Mouse (Mus musculus): ENCODE results near the gene Cand2.
A peak's percentile ranks its signal among the peaks of the same experiment; 100 is the strongest.

Gene Cand2

GRCm38 (mm10) chr6:115821216-115821993 lies 47.1 kb downstream of the Cand2 start:
- no peak for ATAC-seq (ENCODE audit: insufficient number of reproducible peaks, low FRiP score, low TSS enrichment)

DNA sequence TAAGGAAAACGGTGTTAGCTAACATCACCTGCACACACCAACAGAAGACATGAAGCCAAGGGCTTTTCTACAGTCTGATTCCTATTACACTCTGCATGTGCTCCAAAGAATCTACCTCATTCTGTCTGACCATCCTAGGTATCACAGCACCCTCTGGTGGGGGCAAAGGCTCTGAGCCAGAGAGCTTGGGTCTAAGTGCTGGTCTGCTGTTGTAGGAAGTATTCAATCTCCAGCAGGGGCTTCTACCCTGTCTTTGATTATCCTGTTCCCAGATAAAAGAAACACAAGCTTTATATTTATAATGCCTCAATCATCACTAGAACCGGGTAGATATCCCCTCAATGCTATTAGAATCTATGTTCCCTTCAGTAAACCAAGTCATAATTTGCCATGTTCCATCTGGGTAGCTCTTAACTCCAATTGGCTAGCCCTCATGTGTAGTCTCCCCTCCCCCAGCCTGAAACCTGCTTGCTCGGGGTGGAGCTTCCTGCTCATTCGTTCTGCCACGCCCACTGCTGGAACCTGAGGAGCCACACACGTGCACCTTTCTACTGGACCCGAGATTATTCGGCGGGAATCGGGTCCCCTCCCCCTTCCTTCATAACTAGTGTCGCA lies 49.6 kb downstream of the Cand2 start:
- peak; percentile 76; the same call in 1 of the 2 replicates for ATAC-seq (ENCODE audit: insufficient number of reproducible peaks, low FRiP score, low TSS enrichment)

- ATAC-seq (ENCODE audit: insufficient number of reproducible peaks, low FRiP score, low TSS enrichment): no peak
Observed at GRCm38 (mm10) chr6:115830779-115831601, 56.7 kb downstream of the Cand2 start.

DNA sequence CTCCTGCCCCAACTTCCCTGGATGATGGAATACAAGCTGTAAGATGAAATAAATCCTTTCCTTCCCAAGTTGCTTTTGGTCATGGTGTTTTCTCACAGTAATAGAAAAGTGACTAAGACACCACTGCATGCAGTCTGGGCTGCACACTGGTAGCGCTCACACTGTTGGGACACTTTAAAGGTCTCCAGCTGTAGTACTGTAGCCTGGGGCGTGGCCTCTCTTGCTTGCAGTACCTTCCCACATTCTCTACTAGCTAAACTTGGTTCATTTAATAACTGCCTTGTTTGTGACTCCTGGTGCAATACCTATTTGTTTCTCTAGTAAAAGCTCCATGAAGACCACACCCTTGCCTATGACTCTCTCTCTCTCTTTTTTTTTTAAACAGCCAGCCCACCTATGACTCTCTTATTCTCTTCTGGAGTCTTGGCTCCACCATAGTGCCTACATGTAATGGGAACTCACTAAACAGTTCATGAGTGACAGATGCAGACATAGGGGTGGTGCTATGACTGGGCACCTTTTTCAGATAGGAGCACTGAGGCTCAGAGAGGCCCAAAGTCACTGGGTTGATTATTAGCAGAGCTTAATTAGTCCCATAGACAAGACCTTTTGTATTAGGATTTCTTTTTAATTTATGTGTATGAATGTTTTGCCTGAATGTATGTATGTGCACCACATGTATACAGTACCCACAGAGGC lies 58.0 kb downstream of the Cand2 start:
- no peak for ATAC-seq (ENCODE audit: insufficient number of reproducible peaks, low FRiP score, low TSS enrichment)

DNA sequence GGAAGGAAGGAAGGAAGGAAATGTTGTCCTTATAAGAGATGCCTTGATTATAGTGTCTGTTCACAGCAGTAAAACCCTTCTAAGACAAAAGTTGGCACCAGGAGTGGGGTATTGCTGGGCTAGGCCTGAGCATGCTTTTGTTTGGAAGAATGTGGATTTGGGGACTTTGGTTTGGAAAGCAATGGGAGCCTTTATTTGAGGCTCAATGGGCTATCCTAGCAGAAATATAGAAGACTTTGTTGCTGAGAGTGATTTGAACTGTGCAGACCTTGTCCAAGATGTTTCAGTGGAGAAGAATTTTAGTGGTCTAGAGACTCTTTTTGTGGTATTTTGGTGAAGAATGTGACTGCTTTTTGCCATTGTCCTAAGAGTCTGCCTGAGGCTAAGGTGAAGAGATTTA lies 59.5 kb downstream of the Cand2 start:
- no peak for ATAC-seq (ENCODE audit: insufficient number of reproducible peaks, low FRiP score, low TSS enrichment)

- peak; percentile 97 for ATAC-seq (ENCODE audit: insufficient number of reproducible peaks, low FRiP score, low TSS enrichment)
Observed at GRCm38 (mm10) chr6:115838161-115838597, 63.8 kb downstream of the Cand2 start, which contains the start of gene Efcab12. Gene Efcab12, minus strand, starts transcription at chr6:115838412.

GRCm38 (mm10) chr6:115838745-115839144 lies 64.4 kb downstream of the Cand2 start:
- ATAC-seq (ENCODE audit: insufficient number of reproducible peaks, low FRiP score, low TSS enrichment): no peak

GRCm38 (mm10) chr6:115845006-115845405 lies 70.7 kb downstream of the Cand2 start:
- no peak for ATAC-seq (ENCODE audit: insufficient number of reproducible peaks, low FRiP score, low TSS enrichment)

- 0 out of 2 replicates have a peak, but pooled peaks have one; percentile 31 for ATAC-seq (ENCODE audit: insufficient number of reproducible peaks, low FRiP score, low TSS enrichment)
Observed at GRCm38 (mm10) chr6:115846640-115847411, 72.5 kb downstream of the Cand2 start.

DNA sequence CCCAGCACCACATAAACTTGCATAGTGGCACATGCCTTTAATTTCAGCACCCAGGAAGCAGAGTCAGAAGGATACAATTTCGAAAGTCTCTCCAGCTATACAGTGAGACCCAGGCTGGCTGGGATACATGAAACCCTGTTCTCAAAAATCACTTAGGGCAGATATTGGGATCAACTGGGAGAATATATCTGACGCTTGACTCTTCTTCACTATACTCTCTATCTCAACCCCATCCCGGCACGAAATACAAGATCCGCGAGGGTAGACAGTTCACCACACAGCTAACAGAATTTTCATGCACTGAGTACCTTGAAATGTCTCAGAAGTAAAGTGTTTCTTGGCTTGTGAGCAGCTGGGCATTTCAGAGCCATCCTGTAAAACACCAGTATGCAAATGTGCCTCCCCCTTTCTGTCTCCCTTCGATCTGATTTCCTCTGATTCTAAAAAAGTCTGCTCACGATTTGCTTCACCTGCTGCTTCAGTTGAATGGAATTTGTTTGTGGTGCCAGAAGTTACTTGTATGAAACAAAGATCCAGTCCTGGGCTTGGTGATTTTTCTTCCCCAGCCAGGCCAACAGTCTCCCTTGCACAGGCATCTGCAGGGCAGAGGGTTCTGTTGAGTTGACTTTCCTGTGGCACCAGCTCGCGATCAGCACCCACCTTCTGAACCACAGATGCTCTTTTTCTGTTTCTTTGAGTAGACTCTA lies 74.4 kb downstream of the Cand2 start:
- ATAC-seq (ENCODE audit: insufficient number of reproducible peaks, low FRiP score, low TSS enrichment): no peak

DNA sequence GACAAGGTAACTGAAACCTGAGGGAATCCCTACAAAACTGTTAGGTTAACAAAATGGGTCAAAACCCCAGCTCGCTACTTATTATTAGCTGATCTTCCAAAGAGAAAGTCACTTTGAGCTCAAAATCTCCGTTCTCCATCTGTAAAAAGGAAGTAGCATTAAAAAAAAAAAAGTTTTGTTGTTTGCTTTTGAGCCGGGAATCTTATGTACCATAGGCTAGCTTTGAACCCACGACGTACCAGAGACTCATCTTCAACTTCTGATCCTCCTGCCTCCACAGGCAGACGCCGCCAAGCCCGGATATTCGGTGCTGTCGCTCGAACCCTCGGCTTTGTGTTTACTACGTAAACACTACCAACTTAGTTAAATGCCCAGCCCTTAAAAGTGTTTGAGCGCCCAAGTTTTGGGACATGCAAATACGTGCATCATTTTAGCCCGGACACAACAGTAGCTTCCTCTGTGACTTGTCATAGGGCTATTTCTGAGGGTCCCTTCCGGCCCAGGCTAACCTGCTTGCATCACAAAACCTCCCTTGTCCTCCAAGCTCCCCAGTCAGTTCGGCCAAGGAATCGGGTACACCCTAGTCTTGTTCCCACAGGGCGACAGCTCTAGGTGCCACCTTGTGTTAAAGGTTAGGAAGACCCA lies 78.2 kb downstream of the Cand2 start:
- no peak for ATAC-seq (ENCODE audit: insufficient number of reproducible peaks, low FRiP score, low TSS enrichment)

- ATAC-seq (ENCODE audit: insufficient number of reproducible peaks, low FRiP score, low TSS enrichment): peak; percentile 99
Observed at GRCm38 (mm10) chr6:115853091-115853813, 78.9 kb downstream of the Cand2 start, which contains the start of the genes Mbd4 and Ift122. Gene Mbd4, minus strand, starts transcription at chr6:115853371. Gene Ift122, plus strand, starts transcription at chr6:115853470.

DNA sequence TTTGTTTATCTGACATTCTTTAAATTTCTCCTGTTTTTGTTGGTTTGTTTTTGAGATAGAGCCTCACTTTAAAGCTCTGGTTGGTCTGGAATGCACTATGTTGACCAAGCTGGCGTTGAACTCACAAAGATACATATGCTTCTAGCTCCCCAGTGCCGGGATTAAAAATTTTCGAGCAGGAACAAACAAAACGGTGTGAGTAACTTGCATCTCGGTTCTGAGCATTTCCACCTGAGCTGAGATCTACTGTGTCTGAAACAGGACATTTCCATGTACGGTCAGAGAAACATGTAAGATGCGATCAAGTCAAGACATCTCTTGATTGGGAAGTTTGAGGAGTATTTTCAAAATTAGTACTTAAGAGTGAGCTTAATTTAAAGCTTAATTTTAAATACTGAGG lies 79.6 kb downstream of the Cand2 start:
- no peak for ATAC-seq (ENCODE audit: insufficient number of reproducible peaks, low FRiP score, low TSS enrichment)

GRCm38 (mm10) chr6:115854432-115854831 lies 80.1 kb downstream of the Cand2 start:
- ATAC-seq (ENCODE audit: insufficient number of reproducible peaks, low FRiP score, low TSS enrichment): no peak
